Mouse (Mus musculus): ENCODE measurements around the gene Mixl1. TPM values are rescaled to one million over a fixed set of nuclear protein-coding genes. Genes with fewer than 3 reads are reported as not detected.
A peak's percentile ranks its signal among the peaks of the same experiment; 100 is the strongest.

Gene Mixl1
- polyA plus RNA-seq (2012; rRNA removed) = not detected in 2 replicates

- DNase-seq (ENCODE audit: low read depth) = no peak
These were observed at the start of gene Mixl1 for GRCm38 (mm10) chr1:180696626-180697352. Mixl1 (minus strand) TSS chr1:180697034.

DNA sequence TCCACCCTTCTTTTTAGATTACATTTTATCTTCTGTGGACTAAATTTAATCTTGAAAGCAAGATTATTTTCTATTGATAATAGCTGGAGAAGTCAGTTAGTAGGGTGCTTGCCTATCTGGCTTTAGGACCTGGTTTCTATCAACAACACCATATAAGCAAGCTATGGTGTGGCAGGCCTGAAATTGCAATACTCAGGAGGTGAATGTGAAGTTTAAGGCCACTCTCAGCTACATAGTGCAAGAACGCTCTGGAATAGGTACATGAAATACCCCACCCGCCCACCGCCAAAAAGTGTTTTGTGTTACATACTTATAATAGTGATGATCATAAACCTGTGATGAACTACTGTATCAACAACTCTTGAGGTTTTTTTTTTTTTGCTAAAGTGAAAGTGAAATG is 32.4 kb upstream of the Mixl1 start:
- DNase-seq (ENCODE audit: low read depth) = no peak

GRCm38 (mm10) chr1:180726183-180726582 is 29.3 kb upstream of the Mixl1 start:
- no peak for DNase-seq (ENCODE audit: low read depth)

GRCm38 (mm10) chr1:180725704-180726179 is 28.9 kb upstream of the Mixl1 start, which contains the start of gene Acbd3:
Acbd3 (plus strand) TSS chr1:180726043.
- peak; percentile 36 for DNase-seq (ENCODE audit: low read depth)

DNA sequence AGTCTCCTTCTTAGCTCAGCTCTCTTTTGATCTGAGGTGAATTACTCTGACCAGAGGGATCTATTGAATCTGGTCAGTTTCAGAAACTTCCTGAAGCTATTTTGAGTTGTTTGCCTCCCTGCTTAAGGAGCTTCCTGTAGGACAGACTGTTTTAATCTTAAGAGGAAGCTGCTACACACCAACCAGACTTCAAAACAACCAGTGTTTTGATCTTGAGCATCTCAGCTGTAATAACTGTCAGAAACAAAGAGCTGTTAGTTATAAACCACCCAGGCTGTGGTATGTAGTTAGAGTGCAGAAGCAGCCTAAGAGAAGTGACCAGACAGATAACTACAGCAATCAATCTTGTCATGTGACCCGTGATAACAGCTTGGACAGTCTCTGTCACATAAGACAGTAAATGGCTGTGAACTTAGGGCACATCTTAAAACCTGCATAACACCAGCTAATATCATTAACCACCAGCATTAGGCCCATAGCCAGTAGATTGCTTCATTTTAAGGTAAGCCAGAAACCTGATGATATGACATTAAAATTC is 26.9 kb upstream of the Mixl1 start:
- DNase-seq (ENCODE audit: low read depth) = no peak

GRCm38 (mm10) chr1:180722608-180723007 is 25.8 kb upstream of the Mixl1 start:
- no peak for DNase-seq (ENCODE audit: low read depth)

DNA sequence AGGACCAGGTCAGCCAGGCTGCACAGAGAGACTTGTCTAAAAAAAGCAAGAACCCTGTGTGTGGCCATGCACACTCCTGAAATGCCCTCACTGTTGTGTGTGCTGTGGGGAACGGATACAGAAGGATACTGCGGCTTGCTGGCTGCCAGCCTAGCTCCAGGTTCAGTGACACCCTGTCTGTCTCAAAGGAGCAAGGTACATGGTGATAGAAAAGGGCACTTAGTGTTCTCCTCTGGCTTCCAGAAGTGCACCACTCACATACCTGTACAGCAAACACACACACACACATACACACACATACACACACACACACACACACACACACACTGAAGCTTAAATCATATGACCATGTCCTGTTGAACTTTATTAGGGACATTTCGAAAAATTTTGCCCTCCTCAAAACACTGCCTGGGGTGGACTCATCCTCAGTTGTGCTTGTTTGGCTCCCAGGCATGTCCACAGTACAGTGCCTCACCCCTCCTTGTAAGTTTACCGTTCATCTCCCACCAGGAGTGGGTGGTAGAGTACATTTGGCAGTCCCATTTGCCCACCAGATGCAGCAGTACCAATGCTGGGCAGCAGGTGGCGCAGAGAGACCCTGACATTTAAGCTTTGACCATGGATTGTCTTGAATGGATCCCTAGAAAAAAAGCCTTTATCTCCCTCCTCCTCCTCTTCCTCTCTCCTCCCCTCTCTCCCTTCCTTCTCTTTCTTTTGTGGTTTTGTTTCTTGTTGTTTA is 23.3 kb upstream of the Mixl1 start:
- DNase-seq (ENCODE audit: low read depth) = no peak

DNA sequence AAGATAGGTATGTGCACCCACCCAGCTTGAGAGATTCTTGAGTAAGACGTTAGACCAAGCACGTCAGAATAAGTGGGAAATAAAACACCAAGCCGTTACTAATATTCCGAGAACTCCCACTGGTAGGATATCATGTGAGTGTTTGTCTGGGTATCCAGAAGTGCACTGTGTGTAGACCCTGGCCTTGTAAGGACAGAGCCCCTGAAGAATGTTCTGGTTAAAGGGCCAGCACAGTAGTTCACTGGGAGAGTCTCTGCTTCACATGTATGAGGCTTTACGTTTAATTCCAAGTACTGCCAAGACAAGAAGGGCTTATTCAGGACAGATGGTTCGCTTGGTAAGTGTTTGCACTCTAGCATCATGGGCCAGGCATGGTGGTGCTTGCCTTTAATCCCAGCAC is 22.6 kb upstream of the Mixl1 start:
- no peak for DNase-seq (ENCODE audit: low read depth)

GRCm38 (mm10) chr1:180718756-180719155 is 21.9 kb upstream of the Mixl1 start:
- DNase-seq (ENCODE audit: low read depth) = no peak

- DNase-seq (ENCODE audit: low read depth) = no peak
These were observed 12.3 kb upstream of the Mixl1 start for GRCm38 (mm10) chr1:180708935-180709776.

DNA sequence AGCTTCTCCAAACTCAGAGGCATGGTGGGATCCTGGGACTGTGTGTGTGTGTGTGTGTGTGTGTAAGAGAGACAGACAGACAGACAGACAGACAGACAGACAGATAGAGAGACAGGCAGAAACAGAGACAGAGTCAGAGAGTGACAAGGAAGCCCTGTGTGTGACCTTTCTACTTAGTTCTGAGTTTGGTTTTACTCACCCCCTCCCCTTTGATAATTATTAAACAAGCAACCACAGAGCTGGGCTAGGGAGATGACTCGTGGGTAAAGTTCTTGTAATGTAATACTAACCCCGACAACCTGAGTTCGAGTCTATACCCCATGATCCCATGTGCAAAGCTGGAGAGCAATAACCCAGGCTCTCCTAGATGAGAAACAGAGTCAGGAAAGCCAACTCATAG is 11.0 kb upstream of the Mixl1 start:
- DNase-seq (ENCODE audit: low read depth) = no peak

DNA sequence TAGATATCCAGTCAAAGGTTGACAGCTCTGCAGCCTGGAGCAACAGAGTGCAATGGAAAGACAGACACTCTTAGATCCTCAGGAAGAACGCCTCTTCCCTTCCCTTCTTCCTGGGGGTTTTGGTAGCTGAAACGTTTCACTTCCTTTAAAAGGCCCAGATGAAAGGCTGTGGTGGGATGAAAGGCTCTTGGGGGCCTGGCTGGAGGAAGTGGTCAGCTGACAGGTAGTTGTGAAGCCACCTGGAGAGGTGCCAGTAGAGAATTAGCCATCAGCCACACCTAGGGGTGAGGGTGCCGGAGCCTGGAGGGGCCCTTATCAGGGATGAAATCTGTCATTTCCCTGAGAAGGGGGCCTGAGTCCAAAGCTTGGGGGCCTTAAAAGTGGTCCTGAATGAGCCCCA is 10.5 kb upstream of the Mixl1 start:
- DNase-seq (ENCODE audit: low read depth) = no peak

- DNase-seq (ENCODE audit: low read depth) = no peak
These were observed 6.6 kb upstream of the Mixl1 start for GRCm38 (mm10) chr1:180703400-180703799.

- no peak for DNase-seq (ENCODE audit: low read depth)
These were observed 1.2 kb upstream of the Mixl1 start for GRCm38 (mm10) chr1:180698063-180698462.

DNA sequence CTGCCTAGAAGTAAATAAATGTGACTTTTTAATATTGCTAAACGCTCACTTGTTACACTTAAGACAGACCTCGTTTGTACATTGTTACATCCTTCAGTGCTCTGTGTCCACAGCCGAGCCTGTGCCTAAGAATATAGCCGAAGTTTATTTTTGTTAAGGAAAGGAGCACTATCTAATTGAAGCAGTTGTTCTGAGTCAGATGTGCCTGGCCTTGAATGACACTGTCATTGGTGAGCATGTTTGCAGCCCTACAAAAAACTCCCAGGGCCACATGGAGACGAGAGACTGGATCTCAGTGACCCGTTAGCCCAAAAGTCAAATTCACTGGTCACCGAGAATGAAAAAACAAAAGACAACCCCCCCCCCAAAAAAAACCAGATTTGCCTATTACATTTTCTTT is 5.5 kb downstream of the Mixl1 start:
- no peak for DNase-seq (ENCODE audit: low read depth)

Other genes starting within 250 kb of the Mixl1 start
- gene Stum, start 213.5 kb downstream of the Mixl1 start, polyA plus RNA-seq (2012; rRNA removed) = 5.0 and 5.8 TPM in 2 replicates
- gene Parp1, start 128.1 kb downstream of the Mixl1 start, polyA plus RNA-seq (2012; rRNA removed) = 18.6 and 18.9 TPM in 2 replicates
- gene Lin9, start 55.9 kb downstream of the Mixl1 start, polyA plus RNA-seq (2012; rRNA removed) = 2.7 and 3.9 TPM in 2 replicates
- gene Acbd3, start 29.0 kb upstream of the Mixl1 start, polyA plus RNA-seq (2012; rRNA removed) = 19.2 and 22.4 TPM in 2 replicates
- gene H3f3a, start 116.9 kb upstream of the Mixl1 start, polyA plus RNA-seq (2012; rRNA removed) = 399 and 407 TPM in 2 replicates
- gene Sde2, start 154.1 kb upstream of the Mixl1 start, polyA plus RNA-seq (2012; rRNA removed) = 11.2 and 12.7 TPM in 2 replicates
- gene Lefty2, start 196.1 kb upstream of the Mixl1 start, polyA plus RNA-seq (2012; rRNA removed) = 0.19 and 0.41 TPM in 2 replicates
- gene Pycr2, start 207.3 kb upstream of the Mixl1 start, polyA plus RNA-seq (2012; rRNA removed) = 54.8 and 58.5 TPM in 2 replicates
- gene Lefty1, start 238.0 kb upstream of the Mixl1 start, polyA plus RNA-seq (2012; rRNA removed) = 4.1 and 5.7 TPM in 2 replicates
- gene Tmem63a, start 245.3 kb upstream of the Mixl1 start, polyA plus RNA-seq (2012; rRNA removed) = 41.3 and 41.7 TPM in 2 replicates

Measured in gonadal fat pad, adult 2 months (tissue).